Mouse (Mus musculus) regulatory T cell (primary cell): Measurements from ENCODE around the gene Serpinb1a.

ENCODE experiments used
- in situ Hi-C: fragments of 300-600 bp; cut with MboI, MseI; formaldehyde crosslinking; loops from one replicate; pipeline ENCODE4 v1.15.1; 2025; ENCODE audit warnings: high pct_unique_total_duplicates

Gene Serpinb1a

DNA sequence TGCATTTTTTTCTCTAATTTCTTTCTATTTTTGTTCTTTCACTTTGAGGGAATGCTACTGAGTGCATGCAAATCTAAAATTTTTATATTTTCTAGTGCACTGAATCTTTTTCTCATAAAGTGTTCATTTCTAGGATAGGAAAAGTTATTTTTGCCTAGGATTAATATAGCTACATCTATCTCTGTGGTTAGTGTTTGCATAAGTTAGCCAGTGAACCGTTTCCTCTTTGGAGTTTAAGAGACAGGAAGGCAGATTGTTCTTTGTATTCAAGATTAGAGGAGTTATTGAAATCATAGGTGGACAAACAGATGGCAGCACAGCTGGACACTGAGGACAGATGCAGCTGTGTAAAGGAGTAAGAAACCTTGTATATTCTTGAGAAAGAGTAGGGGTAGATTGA is 11.7 kb downstream of the Serpinb1a start:
- in situ Hi-C loops = no loop called here

- in situ Hi-C loops = no loop called here
Observed at GRCm38 (mm10) chr13:32834513-32834912, 16.5 kb downstream of the Serpinb1a start.

DNA sequence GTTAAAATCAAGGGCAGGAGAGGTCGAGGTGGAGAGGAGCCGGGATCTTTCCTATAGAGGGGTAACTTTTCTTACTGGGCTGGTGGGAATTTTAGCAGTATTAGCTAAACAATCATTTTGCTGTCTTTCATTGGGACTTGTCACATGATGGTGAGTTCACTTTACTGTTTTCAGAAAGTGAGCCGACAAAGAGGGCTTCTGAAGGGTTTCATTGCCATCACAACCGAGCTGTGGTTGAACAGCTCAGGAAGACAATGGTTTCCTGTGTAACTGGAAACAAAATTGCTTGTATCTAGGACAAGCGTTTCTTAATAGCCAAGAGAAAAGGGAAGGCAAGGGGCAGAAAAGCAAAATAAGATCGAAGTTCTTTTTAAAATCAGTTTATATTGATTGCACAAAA is 17.7 kb downstream of the Serpinb1a start:
- in situ Hi-C loops = no loop called here

DNA sequence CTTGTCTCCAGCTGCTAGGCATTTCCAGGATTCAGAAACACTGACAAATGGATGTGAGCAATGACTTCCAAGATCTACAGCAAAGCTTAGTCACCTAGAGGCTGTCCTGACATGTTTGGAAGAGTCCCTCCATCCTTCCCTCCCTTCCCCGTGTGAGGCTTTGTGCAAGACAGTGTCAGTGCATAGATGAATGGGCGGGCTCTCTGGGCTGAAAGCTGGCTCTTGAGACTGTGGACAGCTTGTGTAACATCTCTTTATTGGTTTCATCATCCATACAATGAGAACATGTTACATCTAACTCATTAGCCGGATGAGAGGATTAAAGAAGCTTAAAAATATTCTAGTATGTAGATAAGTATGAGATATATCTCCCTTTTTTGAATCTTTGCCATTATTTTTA is 18.2 kb downstream of the Serpinb1a start:
- in situ Hi-C loops = no loop called here

DNA sequence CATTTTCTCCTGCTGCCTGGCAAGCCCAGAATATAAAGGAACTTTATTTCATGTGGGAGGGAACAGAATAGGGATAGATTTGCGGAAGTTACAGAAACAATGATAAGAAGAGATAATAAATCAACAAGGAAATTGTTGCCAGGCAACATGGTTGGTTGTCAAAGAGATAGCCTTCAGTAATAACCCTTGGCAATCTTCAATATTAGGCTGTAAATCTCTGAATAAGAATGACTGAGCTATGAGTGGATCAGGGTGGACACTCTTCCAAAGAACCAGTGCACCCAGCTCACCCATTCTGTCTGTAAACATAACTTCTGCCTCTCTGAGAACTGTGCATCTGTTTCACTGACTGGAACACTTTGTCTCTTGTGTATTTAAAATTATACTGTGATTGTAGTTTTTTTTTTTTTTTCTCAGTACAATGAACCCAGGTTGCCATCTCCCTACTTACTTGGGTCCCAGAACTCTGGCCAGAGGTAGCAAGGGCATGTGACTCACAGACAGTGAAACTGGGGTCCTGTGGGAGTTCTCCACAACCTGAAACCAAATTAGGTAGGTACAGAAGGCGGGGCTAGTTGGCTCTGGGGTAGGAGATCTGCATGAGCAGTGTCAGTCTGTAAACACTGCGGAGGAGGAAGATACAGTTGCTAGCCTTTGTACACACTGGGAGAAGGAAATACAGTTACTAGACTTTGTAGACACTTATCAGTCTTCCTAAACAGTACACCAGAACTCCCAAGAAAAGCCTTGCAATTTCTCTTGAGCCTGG is 19.3 kb downstream of the Serpinb1a start:
- in situ Hi-C loops = no loop called here

DNA sequence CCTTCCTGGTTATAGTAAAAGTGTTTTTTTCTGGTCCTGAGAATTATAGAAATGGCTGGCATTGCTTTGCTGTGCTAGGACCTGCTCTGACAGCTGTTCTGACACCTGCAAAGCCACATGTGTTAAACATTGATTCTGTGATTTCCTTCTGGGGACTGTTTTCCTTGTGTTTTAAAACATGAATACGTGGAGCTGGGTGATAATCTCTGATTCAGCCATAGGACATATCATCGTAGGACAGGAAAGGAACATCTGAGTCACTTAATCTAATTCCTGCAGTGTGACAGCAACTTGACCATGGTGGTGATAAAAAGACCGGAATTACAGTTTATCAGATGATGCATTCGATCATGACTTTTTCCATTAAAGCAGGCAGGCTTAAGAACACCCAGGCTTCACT is 22.1 kb downstream of the Serpinb1a start:
- in situ Hi-C loops = loop anchor here (10.0 kb wide), 1 partner anchor 1906 kb away; the partner anchor contains the start of gene Fam50b

- in situ Hi-C loops = loop anchor here (10.0 kb wide), 1 partner anchor 1907 kb away; the partner anchor contains the start of gene Fam50b
Observed at GRCm38 (mm10) chr13:32827951-32828350, 23.0 kb downstream of the Serpinb1a start.

GRCm38 (mm10) chr13:32827111-32827822 is 23.7 kb downstream of the Serpinb1a start:
- in situ Hi-C loops = loop anchor here (10.0 kb wide), 1 partner anchor 1908 kb away; the partner anchor contains the start of gene Fam50b

GRCm38 (mm10) chr13:32825546-32825945 is 25.4 kb downstream of the Serpinb1a start:
- in situ Hi-C loops = loop anchor here (10.0 kb wide), 1 partner anchor 1909 kb away; the partner anchor contains the start of gene Fam50b

DNA sequence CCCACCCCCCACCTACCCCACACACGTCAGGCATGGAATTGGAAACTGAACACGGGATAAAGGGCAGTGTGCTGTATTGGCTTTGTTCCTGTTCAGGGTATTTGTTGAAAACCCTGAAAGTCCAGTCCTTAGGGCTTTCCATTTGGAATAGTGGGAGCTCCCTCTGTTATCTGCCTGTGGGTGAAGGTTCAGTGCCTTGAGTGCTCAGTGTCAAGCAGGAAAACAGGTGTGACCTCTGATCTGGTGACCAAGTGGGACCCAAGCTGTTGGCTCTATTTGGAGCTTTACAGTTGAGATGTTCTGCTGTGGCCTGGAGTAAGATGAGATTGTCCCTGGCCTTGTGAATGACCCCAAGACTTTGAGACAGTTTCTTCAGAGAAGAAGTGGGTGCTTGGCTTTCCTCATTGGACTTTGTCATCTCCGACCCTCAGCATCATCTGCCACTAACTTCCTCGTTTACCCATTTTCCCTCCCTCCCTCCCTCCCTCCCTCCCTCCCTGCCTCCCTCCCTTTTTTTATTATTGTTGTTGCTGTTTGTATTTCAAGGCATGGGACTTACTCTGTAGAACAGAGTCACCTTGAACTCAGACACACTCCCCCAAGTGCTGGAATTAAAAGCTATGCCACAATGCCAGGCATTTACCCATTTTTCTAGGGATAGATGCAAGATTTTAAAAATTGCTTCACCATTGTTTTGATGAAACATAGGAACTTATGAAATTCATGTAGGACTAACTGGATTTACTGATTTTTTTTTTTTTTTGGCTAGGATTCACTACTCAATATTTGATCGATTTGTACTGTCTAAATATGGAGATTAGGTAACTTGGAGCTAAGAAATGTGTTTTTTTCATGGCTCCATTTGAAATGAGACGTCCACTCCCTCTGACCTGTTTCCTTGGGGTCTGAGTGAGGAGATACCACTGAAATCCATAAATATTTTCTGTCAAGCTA is 26.3 kb downstream of the Serpinb1a start:
- in situ Hi-C loops = loop anchor here (10.0 kb wide), 1 partner anchor 1910 kb away; the partner anchor contains the start of gene Fam50b

DNA sequence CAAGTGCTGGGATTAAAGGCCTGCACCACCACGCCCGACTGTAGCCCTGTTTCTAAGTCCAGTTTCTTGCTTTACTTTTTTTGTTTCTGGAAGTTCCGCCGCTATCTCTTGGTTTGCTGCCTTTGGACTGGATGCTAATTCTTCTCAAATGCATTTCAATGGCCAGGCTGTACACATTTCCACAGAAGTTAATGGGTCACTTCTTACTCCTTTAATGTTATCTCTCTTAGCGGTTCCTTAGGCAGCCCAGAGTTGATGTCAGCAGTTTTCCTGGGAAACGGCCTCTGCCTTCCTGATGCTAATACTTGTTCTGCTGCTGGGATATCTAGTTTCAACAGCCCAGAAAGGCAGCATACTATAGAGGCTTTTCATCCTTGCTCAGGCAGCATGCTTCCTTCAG is 27.9 kb downstream of the Serpinb1a start:
- in situ Hi-C loops = loop anchor here (10.0 kb wide), 1 partner anchor 1912 kb away; the partner anchor contains the start of gene Fam50b

- in situ Hi-C loops = loop anchor here (10.0 kb wide), 1 partner anchor 1913 kb away; the partner anchor contains the start of gene Fam50b
Observed at GRCm38 (mm10) chr13:32821671-32822070, 29.3 kb downstream of the Serpinb1a start.

GRCm38 (mm10) chr13:32819926-32820325 is 31.1 kb downstream of the Serpinb1a start:
- in situ Hi-C loops = loop anchor here (10.0 kb wide), 1 partner anchor 1915 kb away; the partner anchor contains the start of gene Fam50b

GRCm38 (mm10) chr13:32819241-32819640 is 31.7 kb downstream of the Serpinb1a start:
- in situ Hi-C loops = no loop called here

- in situ Hi-C loops = no loop called here
Observed at GRCm38 (mm10) chr13:32807624-32808023, 43.4 kb downstream of the Serpinb1a start.

- in situ Hi-C loops = no loop called here
Observed at GRCm38 (mm10) chr13:32806820-32807219, 44.2 kb downstream of the Serpinb1a start.

DNA sequence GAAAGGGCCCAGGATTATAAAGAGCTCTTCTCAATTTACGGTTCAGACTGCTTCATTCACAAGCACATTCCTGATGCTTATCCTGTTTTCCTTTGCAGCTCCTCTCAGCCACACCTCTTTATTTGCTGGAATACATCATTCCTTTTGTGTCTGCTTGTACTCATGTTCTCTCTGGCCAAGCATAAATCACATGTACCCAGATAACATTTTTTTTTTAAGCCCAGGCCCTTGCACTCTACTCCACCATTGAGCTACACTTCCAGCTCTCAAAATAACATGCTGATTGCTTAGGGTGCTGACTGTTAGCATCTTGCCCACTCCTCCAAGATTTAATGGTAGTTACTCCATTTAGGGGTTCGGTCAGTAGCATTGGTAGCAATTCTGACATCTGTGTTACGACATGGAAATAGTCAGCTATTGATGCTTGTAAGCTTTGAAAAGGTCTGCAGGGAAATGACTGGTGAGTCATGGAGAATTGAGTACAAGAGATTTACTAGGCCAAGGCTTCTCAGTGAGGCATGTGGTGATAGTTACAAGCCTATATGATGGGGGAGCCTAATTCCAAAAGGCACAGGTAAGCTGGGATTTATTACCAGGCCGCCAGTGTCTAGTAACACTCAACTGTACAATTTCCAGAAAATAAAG is 47.2 kb downstream of the Serpinb1a start:
- in situ Hi-C loops = no loop called here

DNA sequence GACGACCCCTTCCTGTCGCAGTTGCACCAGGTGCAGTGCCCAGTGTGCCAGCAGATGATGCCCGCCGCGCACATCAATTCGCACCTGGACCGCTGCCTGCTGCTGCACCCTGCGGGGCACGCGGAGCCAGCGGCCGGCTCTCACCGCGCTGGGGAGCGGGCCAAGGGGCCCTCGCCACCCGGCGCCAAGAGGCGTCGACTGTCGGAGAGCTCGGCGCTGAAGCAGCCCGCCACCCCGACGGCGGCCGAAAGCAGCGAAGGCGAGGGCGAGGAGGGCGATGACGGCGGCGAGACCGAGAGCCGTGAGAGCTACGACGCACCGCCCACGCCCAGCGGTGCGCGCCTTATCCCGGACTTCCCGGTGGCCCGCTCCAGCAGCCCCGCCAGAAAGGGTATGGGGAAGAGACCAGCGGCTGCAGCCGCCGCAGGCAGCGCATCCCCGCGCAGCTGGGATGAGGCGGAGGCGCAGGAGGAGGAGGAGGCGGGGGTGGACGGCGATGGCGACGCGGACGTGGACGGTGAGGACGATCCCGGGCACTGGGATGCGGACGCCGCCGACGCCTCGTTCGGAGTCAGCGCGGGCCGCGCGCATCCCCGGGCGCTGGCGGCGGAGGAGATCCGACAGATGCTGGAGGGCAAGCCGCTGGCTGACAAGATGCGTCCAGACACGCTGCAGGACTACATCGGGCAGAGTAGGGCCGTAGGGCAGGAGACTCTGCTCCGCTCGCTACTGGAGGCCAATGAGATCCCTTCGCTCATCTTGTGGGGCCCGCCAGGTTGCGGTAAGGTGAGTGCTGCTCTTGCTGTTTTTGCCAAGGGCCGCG is 48.5 kb downstream of the Serpinb1a start, which contains the start of gene D930007J09Rik:
D930007J09Rik (minus strand) TSS at position 591 of the 823 bp plus-strand sequence.
- in situ Hi-C loops = no loop called here

DNA sequence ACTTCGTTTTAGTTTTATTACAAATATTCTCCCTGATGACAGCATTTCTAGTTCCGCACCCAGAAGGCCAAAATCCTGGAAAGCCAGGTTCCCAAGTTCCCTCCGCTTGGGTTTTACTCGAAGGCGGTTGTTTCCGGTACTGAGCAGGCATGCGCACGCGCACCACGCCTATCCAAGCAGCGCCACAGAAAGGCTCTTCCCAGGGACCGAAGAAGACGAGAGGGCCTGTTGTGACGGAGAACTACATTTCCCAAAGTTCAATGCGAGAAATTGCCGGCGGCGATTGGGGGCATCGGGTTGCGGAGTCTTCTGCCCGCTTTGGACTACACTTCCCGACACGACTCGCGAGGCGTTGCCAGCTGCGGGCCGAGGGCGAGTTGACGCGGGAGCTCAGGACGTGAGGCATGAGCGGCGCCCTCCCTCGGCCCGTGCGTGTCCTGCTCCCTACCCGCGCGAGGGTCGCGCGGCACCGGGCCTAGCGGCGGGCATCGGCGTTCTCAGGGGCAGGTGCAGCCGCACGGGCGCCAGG is 49.2 kb downstream of the Serpinb1a start, which contains the start of gene Wrnip1:
Wrnip1 (plus strand) TSS at position 346 of the 529 bp plus-strand sequence.
- in situ Hi-C loops = no loop called here
